Mouse (Mus musculus): ENCODE data around the gene Hexim2.

Hexim2 gene

DNA sequence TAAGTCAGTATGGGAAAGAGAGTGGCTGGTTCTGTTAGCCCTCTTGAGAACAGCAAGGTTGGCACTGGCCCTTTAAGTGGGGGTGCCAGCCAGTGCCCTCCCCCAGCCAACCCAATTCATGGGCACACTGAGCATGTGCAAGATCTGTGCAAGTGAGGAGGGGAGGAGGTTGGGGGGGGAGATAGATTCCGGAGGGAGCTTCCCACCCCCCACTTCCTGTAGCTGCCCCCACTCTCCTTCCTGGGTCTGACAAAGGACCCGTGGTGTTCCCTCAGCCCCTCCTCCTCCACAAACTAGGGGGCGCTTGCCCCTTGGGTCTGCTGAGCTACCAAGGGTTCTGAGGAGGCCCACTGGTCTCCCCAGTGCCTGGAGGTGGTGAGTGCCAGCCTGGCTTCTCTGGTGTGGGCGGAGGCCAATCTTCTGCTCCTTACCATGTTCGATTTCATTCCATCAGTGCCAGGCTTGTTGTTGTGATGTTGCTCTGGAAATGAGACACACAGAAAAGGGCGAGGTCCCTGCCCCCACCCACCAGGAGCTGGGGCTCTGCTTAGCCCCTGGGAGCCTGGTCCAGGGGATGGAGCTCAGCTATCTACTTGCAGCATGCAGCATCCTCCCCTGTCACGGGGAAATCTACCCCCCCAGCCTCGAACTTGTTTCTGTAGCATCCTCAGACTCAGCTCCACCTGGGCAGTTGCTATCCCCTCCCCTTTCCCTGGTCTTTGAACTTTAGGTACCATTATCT, 10.4 kb downstream of the Hexim2 start:
- peak; percentile 86 to 90 for DNase-seq

GRCm38 (mm10) chr11:103144309-103145285, 12.4 kb downstream of the Hexim2 start:
- DNase-seq, result no peak

- no peak for DNase-seq
Measured at GRCm38 (mm10) chr11:103146386-103146785, 14.2 kb downstream of the Hexim2 start.

- DNase-seq, result no peak
Measured at GRCm38 (mm10) chr11:103147766-103148165, 15.5 kb downstream of the Hexim2 start.

DNA sequence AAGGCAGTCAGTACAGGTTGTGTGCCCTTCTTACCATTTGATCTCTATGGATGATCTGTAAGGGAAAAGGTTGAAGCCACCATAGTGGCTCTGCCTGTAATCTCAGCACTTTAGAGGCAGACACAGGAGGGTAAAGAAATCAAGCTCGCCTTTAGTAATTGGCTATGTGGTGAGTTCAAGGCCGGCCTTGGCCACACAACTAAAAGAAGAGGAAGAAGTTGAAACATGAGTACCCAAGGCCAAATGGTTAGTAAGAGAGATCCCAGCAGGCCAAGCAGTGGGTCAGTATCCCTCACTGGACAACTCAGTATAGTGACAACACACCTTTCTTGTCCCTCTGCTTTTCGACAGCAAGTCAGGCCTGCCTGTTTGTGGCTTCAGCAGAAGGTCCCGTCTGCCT, 17.5 kb downstream of the Hexim2 start:
- DNase-seq, result no peak

- DNase-seq, result peak; percentile 95 to 99
Measured at GRCm38 (mm10) chr11:103158621-103159478, 26.6 kb downstream of the Hexim2 start.

GRCm38 (mm10) chr11:103160738-103161137, 28.5 kb downstream of the Hexim2 start:
- no peak for DNase-seq

DNA sequence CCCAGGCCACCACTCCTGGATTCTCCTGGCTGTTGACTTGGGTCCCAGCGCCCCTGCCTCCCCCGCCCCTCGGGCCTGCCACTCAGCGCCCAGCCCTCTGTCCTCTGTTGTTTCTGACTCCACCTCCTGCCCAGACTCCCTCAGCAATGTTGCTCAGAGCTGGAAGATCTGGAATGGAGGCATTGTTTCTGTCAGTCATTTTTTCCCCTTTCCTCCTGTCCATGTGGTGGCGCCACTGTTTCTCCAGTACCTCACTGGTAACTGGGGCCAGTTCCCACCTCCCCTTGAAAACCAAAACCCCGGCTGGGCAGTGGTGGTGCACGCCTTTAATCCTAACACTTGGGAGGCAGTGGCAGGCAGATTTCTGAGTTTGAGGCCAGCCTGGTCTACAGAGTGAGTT, 29.2 kb downstream of the Hexim2 start:
- no peak for DNase-seq

- DNase-seq, result no peak
Measured at GRCm38 (mm10) chr11:103162132-103162531, 29.9 kb downstream of the Hexim2 start.

- DNase-seq, result no peak
Measured at GRCm38 (mm10) chr11:103164391-103164790, 32.2 kb downstream of the Hexim2 start.

GRCm38 (mm10) chr11:103168690-103169390, 36.6 kb downstream of the Hexim2 start:
- DNase-seq, result peak; percentile 85 to 86

GRCm38 (mm10) chr11:103169664-103170063, 37.4 kb downstream of the Hexim2 start:
- no peak for DNase-seq

- no peak for DNase-seq
Measured at GRCm38 (mm10) chr11:103170111-103170493, 37.9 kb downstream of the Hexim2 start.

DNA sequence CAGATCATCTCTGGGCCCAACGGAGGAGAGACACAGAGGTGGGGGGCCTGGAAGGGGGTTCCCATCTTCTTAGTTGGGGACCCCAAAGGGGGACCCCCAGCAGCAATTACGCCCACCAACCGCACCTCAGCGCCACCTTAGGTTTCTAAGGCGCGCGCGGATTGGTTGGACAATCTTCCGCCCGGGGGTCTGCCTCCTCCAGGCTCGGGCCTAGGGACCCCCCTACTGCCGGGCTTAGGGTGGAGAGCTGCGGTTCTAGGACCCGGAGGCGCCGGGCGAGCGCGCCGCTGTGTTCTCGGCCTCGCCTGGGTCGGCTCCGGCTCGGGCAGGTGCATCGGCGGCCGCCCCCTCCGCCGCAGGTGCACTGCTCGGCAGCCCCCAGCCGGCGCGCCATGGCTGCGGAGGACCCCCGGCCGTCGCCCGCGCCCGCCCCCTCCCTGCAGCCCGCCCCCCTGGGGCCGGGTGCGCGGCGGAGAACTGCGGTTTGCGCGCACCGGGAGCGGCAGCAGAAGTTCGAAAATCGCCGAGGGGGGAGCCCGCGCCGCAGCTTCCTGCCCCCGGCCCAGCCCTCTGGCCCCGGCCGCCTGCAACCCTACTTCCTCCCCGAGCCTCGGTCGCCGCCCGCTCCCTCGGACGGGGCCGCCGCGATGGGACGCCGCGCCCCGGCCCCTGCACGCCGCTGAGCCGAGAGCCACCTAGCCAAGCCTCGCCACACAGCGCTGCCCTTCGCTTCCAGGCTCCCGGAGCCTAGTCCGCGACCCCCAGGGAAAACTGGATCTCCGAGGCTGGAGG, 38.5 kb downstream of the Hexim2 start, which contains the start of gene Fmnl1:
Fmnl1 (plus strand) TSS at position 614 of the 792 bp plus-strand sequence.
- peak; percentile 41 to 67 for DNase-seq

GRCm38 (mm10) chr11:103171286-103171620, 39.0 kb downstream of the Hexim2 start:
- no peak for DNase-seq

DNA sequence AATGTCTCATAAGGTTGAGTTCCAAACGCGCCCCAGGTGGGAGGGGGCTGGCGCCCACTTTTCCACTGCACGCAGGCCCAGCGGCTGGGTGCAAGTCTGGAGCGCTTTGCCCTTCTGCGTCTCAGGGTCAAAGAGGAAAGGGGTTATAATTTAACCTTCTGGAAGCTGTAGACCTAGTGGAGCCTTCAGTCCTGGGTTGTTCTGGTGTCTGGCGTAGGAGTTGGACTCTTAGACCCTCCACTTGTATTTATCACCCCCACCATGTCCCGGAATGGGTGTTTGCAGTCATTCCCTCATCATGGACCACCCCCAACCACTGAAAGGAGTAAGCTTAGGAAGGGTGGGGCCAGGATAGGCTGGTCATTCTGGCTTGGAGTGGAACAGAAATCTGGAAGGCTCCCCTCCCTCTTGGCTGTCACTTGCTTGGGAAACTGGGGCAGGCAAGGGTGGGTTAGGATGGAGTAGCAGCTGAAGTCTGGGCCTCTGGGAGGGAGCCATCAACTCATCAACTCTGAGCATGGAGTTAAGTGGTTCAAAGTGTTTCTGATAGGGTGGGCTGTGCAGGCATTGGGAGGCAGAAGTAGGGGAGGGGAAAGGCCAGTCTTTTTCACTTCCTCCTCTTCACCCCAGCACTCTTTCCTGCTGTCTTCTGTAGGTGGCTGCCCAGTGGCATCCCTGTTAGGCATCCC, 39.6 kb downstream of the Hexim2 start:
- DNase-seq, result no peak

DNA sequence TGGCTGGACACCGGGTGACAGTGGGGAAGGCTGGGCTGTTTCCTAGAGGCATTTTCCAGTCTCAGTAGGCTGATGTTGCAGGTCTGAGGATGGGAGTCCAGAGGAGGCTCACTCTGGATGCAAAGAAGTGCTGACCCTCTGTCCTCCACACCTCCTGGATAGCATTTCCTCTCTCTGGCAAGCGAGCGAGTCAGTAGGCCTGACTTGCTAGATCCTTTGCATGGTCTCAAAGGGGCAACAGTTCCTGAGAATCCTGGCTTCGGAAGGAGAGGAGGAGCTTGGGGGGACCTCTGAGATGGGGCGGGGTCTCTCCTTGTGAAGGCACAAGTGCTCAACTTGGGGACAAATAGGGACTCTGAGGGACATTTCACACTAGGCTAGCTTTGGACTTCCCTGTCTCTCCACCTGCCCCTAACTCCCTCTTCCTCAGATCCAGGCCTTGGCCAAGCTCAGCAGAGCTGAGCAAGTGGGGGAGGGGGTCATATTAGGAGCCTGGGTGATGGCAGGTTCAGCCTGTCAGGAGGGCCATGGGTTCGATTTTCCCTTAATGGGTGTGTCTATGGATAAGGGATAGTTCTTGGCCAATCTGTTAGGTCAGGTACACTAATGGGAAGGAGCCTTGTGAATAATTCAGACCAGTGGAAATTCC, 40.3 kb downstream of the Hexim2 start:
- DNase-seq, result no peak

GRCm38 (mm10) chr11:103173041-103173770, 41.0 kb downstream of the Hexim2 start:
- DNase-seq, result no peak

DNA sequence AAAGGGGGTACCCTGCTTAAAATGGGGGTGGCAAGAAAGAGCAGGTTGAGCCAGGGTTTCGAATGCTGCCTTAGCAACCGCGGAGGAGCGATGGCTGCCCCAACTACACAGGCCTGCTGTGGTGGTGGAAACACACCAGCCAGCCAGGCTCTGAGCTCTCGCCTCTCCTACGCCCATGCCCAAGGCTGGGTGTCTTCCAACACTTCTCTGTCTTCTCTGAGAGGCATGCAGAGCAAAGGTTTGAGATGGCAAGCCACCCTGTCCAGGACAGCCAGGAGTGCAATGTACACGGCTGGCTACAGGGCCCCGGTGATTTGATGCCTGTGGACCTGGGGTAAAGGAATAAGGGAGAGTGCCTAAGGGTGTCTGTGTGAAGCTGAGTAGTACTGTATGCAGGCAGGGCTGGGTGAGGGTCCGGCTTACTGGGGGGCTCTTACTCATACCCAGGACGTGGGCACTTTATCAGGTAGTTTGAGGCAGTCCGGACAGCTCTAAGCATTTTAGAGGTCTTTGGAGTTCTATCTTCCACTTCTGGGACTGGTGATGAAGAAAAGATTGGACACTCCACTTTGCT, 41.6 kb downstream of the Hexim2 start:
- DNase-seq, result no peak
